Mouse (Mus musculus) midbrain, postnatal 0 days (tissue): ENCODE measurements around the gene Wapl. TPM values are rescaled to one million over a fixed set of nuclear protein-coding genes. Genes with fewer than 3 reads are reported as not detected.

Experiments used
- ATAC-seq: fragments of 200-750 bp; cut with Nextera tagmentation; 2 replicates; pipeline ENCODE4 v1.8.0; 2017; ENCODE audit warnings: moderate number of reproducible peaks, mild to moderate bottlenecking, moderate TSS enrichment, moderate library complexity; ENCODE audit not compliant: low FRiP score
- DNase-seq: peaks from one replicate; pipeline ENCODE4 v3.0.0-alpha.2; 2015; ENCODE audit warnings: low spot score
- H3K27ac ChIP-seq: fragments of 300-500 bp; sonication (generic); 2 replicates; pipeline ENCODE4 v1.5.1; 2014; ENCODE audit warnings: low read depth, mild to moderate bottlenecking, low read length, mixed read lengths
- H3K27me3 ChIP-seq: fragments of 300-500 bp; sonication (generic); 2 replicates; pipeline ENCODE4 v1.6.1; 2014; ENCODE audit warnings: low read length, control low read depth, mixed read lengths; ENCODE audit not compliant: insufficient read depth
- H3K36me3 ChIP-seq: fragments of 300-500 bp; sonication (generic); 2 replicates; pipeline ENCODE4 v1.6.1; 2014; ENCODE audit warnings: low read length, control low read depth, mixed read lengths; ENCODE audit not compliant: insufficient read depth
- H3K4me1 ChIP-seq: fragments of 300-500 bp; sonication (generic); 2 replicates; pipeline ENCODE4 v1.6.1; 2014; ENCODE audit warnings: mild to moderate bottlenecking, control low read depth, antibody characterized with exemption, low read length, mixed read lengths; ENCODE audit not compliant: insufficient read depth
- H3K4me2 ChIP-seq: fragments of 300-500 bp; sonication (generic); 2 replicates; pipeline ENCODE4 v1.6.1; 2014; ENCODE audit warnings: low read depth, mild to moderate bottlenecking, low read length, mixed read lengths; ENCODE audit not compliant: poor library complexity, severe bottlenecking
- H3K4me3 ChIP-seq: fragments of 300-500 bp; sonication (generic); 2 replicates; pipeline ENCODE4 v1.5.1; 2014; ENCODE audit warnings: low read depth, mild to moderate bottlenecking, low read length, moderate library complexity
- H3K9ac ChIP-seq: fragments of 300-500 bp; sonication (generic); replicated peaks from 2 replicates; pipeline ENCODE4 v1.6.1; 2014; ENCODE audit warnings: mild to moderate bottlenecking, low read length, moderate library complexity, mixed read lengths; ENCODE audit not compliant: poor library complexity, severe bottlenecking
- H3K9me3 ChIP-seq: fragments of 300-500 bp; sonication (generic); 2 replicates; pipeline ENCODE4 v1.6.1; 2016; ENCODE audit warnings: low read length, control low read depth
- CTCF ChIP-seq: IDR thresholded peaks from 2 replicates; pipeline ENCODE4 v1.5.1; 2016; ENCODE audit warnings: antibody characterized with exemption, mild to moderate bottlenecking
- WGBS: fragments of 180-500 bp; shearing (Covaris S2); extraction: QIAGEN DNeasy Blood & Tissue Kit; methylation state at CpG from one replicate; pipeline ENCODE4 v1.1.7; 2014; 5-methylcytosine and 5-hydroxymethylcytosine counted together
- polyA plus RNA-seq: library from polyadenylated mRNA; unstranded; fragments of >200 nt; fragmentation: Nextera tagmentation; extraction: Ambion mirVana; gene quantifications from 2 replicates; pipeline ENCODE4 v1.2.1, GENCODE M21; 2015
- total RNA-seq: library from RNA; depleted of rRNA; stranded (reverse); fragments of >200 nt; gene quantifications from 2 replicates; pipeline ENCODE4 v1.2.3, GENCODE M21; 2014

The Wapl gene
- total and polyA plus RNA-seq, 2 experiments from 2014 or later, result 9.9 to 14.8 TPM

GRCm38 (mm10) chr14:34765380-34765779 is 91.7 kb downstream of the Wapl start:
- Histone ChIP-seq H3K4me2 (no peak overlapping the region), H3K9ac (no peak overlapping the region), H3K4me3 (no peak overlapping the region), H3K9me3 (no peaks in the 10 kb centered on the region), H3K36me3 (no peaks in the 10 kb centered on the region), H3K27me3 (no peaks in the 10 kb centered on the region), H3K27ac (no peak overlapping the region), H3K4me1 (0 out of 2 replicates have a peak, but pooled peaks cover 2% of the 10 kb centered on the region)
- no peak for DNase-seq
- WGBS, result 89% methylated on average over 7 of the region's 7 CpGs
- ATAC-seq, result no peak
- no peak for TF ChIP-seq CTCF

- ATAC-seq (no peak), DNase-seq (no peak)
- Histone ChIP-seq H3K9me3 (no peaks in the 10 kb centered on the region), H3K27me3 (no peaks in the 10 kb centered on the region), H3K9ac (no peak overlapping the region), H3K4me2 (no peak overlapping the region), H3K36me3 (no peaks in the 10 kb centered on the region), H3K4me3 (no peak overlapping the region), H3K4me1 (0 out of 2 replicates have a peak, but pooled peaks cover 2% of the 10 kb centered on the region), H3K27ac (no peak overlapping the region)
- no peak for TF ChIP-seq CTCF
- WGBS, result 91% methylated on average over 5 of the region's 5 CpGs
Observed at GRCm38 (mm10) chr14:34766181-34766580, 92.5 kb downstream of the Wapl start.

GRCm38 (mm10) chr14:34768373-34768772 is 94.6 kb downstream of the Wapl start:
- H3K4me2 ChIP-seq, result peak overlapping the region; percentile 98
- WGBS, result 2% methylated on average over 10 of the region's 10 CpGs
- ATAC-seq (no peak), DNase-seq (peak; percentile 55)
- TF ChIP-seq CTCF, result no peak
- H3K36me3 ChIP-seq, result no peaks in the 10 kb centered on the region
- H3K9me3 ChIP-seq, result no peaks in the 10 kb centered on the region
- 0 out of 2 replicates have a peak, but pooled peaks cover 2% of the 10 kb centered on the region for H3K4me1 ChIP-seq
- no peak overlapping the region for H3K27ac ChIP-seq
- no peak overlapping the region; the same call in 1 of the 2 replicates for H3K4me3 ChIP-seq
- H3K9ac ChIP-seq, result no peak overlapping the region
- H3K27me3 ChIP-seq, result no peaks in the 10 kb centered on the region

GRCm38 (mm10) chr14:34769021-34769566 is 95.4 kb downstream of the Wapl start:
- no peaks in the 10 kb centered on the region for H3K36me3 ChIP-seq
- no peaks in the 10 kb centered on the region for H3K9me3 ChIP-seq
- H3K27ac ChIP-seq, result no peak overlapping the region
- no peaks in the 10 kb centered on the region for H3K27me3 ChIP-seq
- WGBS, result under 1% methylated on average over 33 of the region's 36 CpGs
- peak overlapping the region; percentile 51 for H3K4me3 ChIP-seq
- DNase-seq, result peak; percentile 75
- H3K4me1 ChIP-seq, result 0 out of 2 replicates have a peak, but pooled peaks cover 2% of the 10 kb centered on the region
- TF ChIP-seq CTCF, result peak; percentile 93
- H3K9ac ChIP-seq, result peak overlapping the region; percentile 63
- ATAC-seq, result peak; percentile 61
- peak overlapping the region; percentile 98 for H3K4me2 ChIP-seq

- TF ChIP-seq CTCF, result no peak
Observed at GRCm38 (mm10) chr14:34769567-34770158, 95.9 kb downstream of the Wapl start.

GRCm38 (mm10) chr14:34770467-34770866 is 96.7 kb downstream of the Wapl start:
- 0 out of 2 replicates have a peak, but pooled peaks cover 2% of the 10 kb centered on the region for H3K4me1 ChIP-seq
- no peaks in the 10 kb centered on the region for H3K27me3 ChIP-seq
- no peaks in the 10 kb centered on the region for H3K9me3 ChIP-seq
- no peaks in the 10 kb centered on the region for H3K36me3 ChIP-seq
- no peak overlapping the region for H3K27ac ChIP-seq
- ATAC-seq (no peak), DNase-seq (no peak)
- H3K9ac ChIP-seq, result no peak overlapping the region
- TF ChIP-seq CTCF, result no peak
- H3K4me3 ChIP-seq, result no peak overlapping the region
- H3K4me2 ChIP-seq, result no peak overlapping the region
- WGBS, result 92% methylated on average over 6 of the region's 6 CpGs

More at GRCm38 (mm10) chr14:34769567-34770158, 95.9 kb downstream of the Wapl start:
- 19% methylated on average over 32 of the region's 32 CpGs for WGBS
- ATAC-seq (peak; percentile 45), DNase-seq (peak; percentile 22)
- no peak overlapping the region for H3K27ac ChIP-seq
- H3K9me3 ChIP-seq, result no peaks in the 10 kb centered on the region
- 0 out of 2 replicates have a peak, but pooled peaks cover 2% of the 10 kb centered on the region for H3K4me1 ChIP-seq
- peak overlapping the region; percentile 63 for H3K9ac ChIP-seq
- H3K27me3 ChIP-seq, result no peaks in the 10 kb centered on the region
- H3K36me3 ChIP-seq, result no peaks in the 10 kb centered on the region
- peak overlapping the region; percentile 51 for H3K4me3 ChIP-seq
- peak overlapping the region; percentile 98 for H3K4me2 ChIP-seq
